Mouse (Mus musculus) myocyte (in vitro differentiated cells): ENCODE data around the gene Mfsd10.

Experiments
- CEBPB ChIP-seq: IDR thresholded peaks from 2 replicates; pipeline ENCODE4 v1.6.1; 2011; ENCODE audit warnings: mild to moderate bottlenecking, moderate library complexity; ENCODE audit not compliant: poor library complexity, insufficient read depth, severe bottlenecking
- E2F4 ChIP-seq: IDR thresholded peaks from one replicate; pipeline ENCODE4 v1.6.1; 2011; ENCODE audit warnings: mild to moderate bottlenecking, control low read depth, moderate library complexity; ENCODE audit not compliant: insufficient read depth
- MAX ChIP-seq: IDR thresholded peaks from one replicate; pipeline ENCODE4 v1.6.1; 2011; ENCODE audit warnings: low read depth, mild to moderate bottlenecking, control low read depth
- MYOG ChIP-seq, 3 experiments: IDR thresholded peaks; one replicate each; pipeline ENCODE4 v1.6.1; 2011; ENCODE audit warnings: control low read depth in 2 of 3, low read depth in 2 of 3, mild to moderate bottlenecking in 2 of 3; ENCODE audit not compliant: insufficient read length in 2 of 3, control insufficient read depth in 1 of 3, insufficient read depth in 1 of 3
- POLR2A ChIP-seq: IDR thresholded peaks from one replicate; pipeline ENCODE4 v1.6.1; 2011; ENCODE audit warnings: low read depth, mild to moderate bottlenecking, control low read depth, moderate library complexity; ENCODE audit not compliant: insufficient read length
- REST ChIP-seq: IDR thresholded peaks from one replicate; pipeline ENCODE4 v1.6.1; 2011; ENCODE audit warnings: mild to moderate bottlenecking, control low read depth, moderate library complexity; ENCODE audit not compliant: insufficient read depth, insufficient read length
- SRF ChIP-seq: IDR thresholded peaks from one replicate; pipeline ENCODE4 v1.6.1; 2011; ENCODE audit warnings: low read depth; ENCODE audit not compliant: control insufficient read depth, insufficient read length
- TCF12 ChIP-seq: IDR thresholded peaks from one replicate; pipeline ENCODE4 v1.6.1; 2011; ENCODE audit warnings: mild to moderate bottlenecking, control low read depth; ENCODE audit not compliant: poor library complexity, insufficient read depth, severe bottlenecking
- TCF3 ChIP-seq: IDR thresholded peaks from one replicate; pipeline ENCODE4 v1.6.1; 2011; ENCODE audit warnings: low read depth, control low read depth; ENCODE audit not compliant: insufficient read length
- USF1 ChIP-seq: IDR thresholded peaks from one replicate; pipeline ENCODE4 v1.6.1; 2011; ENCODE audit warnings: low read depth, mild to moderate bottlenecking, control low read depth, moderate library complexity

- no peak for TF ChIP-seq MAX
- TF ChIP-seq E2F4, result no peak
- no peak for TF ChIP-seq POLR2A
- no peak for TF ChIP-seq TCF12
- TF ChIP-seq CEBPB, result no peak
- no peak for TF ChIP-seq USF1
- no peak for TF ChIP-seq REST
- TF ChIP-seq SRF, result no peak
- TF ChIP-seq TCF3, result no peak
- TF ChIP-seq MYOG (IDR thresholded peaks at IDR 0.05; ENCODE audit: control insufficient read depth in 1 of 3, insufficient read depth in 1 of 3, insufficient read length in 2 of 3, low read depth in 2 of 3), result no peak
These were observed 10.6 kb upstream of the Mfsd10 start for GRCm38 (mm10) chr5:34647581-34647980.
